Mouse (Mus musculus): ENCODE data around the gene Iqcn. TPM values are rescaled to one million over a fixed set of nuclear protein-coding genes. Genes with fewer than 3 reads are reported as not detected.

The Iqcn gene
- polyA plus RNA-seq, 1 experiment from 2014 or later = 0.04 TPM

- ATAC-seq (ENCODE audit: insufficient read depth) (no peak), DNase-seq (peak; percentile 29)
- WGBS = 2% methylated on average over 34 of the region's 34 CpGs
Measured at GRCm38 (mm10) chr8:70729808-70730475, 26.7 kb downstream of the Iqcn start.

GRCm38 (mm10) chr8:70730956-70731355 lies 27.7 kb downstream of the Iqcn start:
- DNase-seq = no peak
- no peak for TF ChIP-seq CTCF (IDR thresholded peaks at IDR 0.05; ENCODE audit: low read depth)
- H3K4me2 ChIP-seq = no peak overlapping the region
- no peak overlapping the region for H3K27ac ChIP-seq (ENCODE audit: low read depth)
- H3K27me3 ChIP-seq (ENCODE audit: insufficient read depth, low read length) = peaks cover 33% of the 10 kb centered on the region
- no peaks in the 10 kb centered on the region for H3K4me1 ChIP-seq (ENCODE audit: insufficient read depth)
- ATAC-seq (ENCODE audit: insufficient read depth) = no peak
- no peak overlapping the region for H3K9ac ChIP-seq
- no peak overlapping the region for H3K4me3 ChIP-seq (ENCODE audit: low read depth, low read length)
- H3K36me3 ChIP-seq (ENCODE audit: insufficient read depth) = no peaks in the 10 kb centered on the region
- H3K9me3 ChIP-seq (ENCODE audit: low read depth, low read length) = no peaks in the 10 kb centered on the region
- WGBS = 77% methylated on average over 4 of the region's 4 CpGs

More at GRCm38 (mm10) chr8:70729808-70730475, 26.7 kb downstream of the Iqcn start:
- Histone ChIP-seq H3K9me3 (ENCODE audit: low read depth, low read length) (no peaks in the 10 kb centered on the region), H3K36me3 (ENCODE audit: insufficient read depth) (no peaks in the 10 kb centered on the region), H3K4me1 (ENCODE audit: insufficient read depth) (no peaks in the 10 kb centered on the region), H3K27ac (ENCODE audit: low read depth) (no peak overlapping the region), H3K4me3 (ENCODE audit: low read depth, low read length) (peak overlapping the region; percentile 21), H3K9ac (peak overlapping the region; percentile 29; the same call in 1 of the 2 replicates), H3K4me2 (peak overlapping the region; percentile 51), H3K27me3 (ENCODE audit: insufficient read depth, low read length) (peaks cover 33% of the 10 kb centered on the region)
- TF ChIP-seq CTCF (IDR thresholded peaks at IDR 0.05; ENCODE audit: low read depth) = peak; percentile 55

GRCm38 (mm10) chr8:70737705-70738104 lies 34.4 kb downstream of the Iqcn start:
- TF ChIP-seq CTCF (IDR thresholded peaks at IDR 0.05; ENCODE audit: low read depth) = no peak
- Histone ChIP-seq H3K36me3 (ENCODE audit: insufficient read depth) (no peaks in the 10 kb centered on the region), H3K27me3 (ENCODE audit: insufficient read depth, low read length) (peaks cover 19% of the 10 kb centered on the region), H3K27ac (ENCODE audit: low read depth) (no peak overlapping the region), H3K4me2 (no peak overlapping the region), H3K9me3 (ENCODE audit: low read depth, low read length) (no peaks in the 10 kb centered on the region), H3K4me3 (ENCODE audit: low read depth, low read length) (no peak overlapping the region), H3K4me1 (ENCODE audit: insufficient read depth) (no peaks in the 10 kb centered on the region), H3K9ac (no peak overlapping the region)
- no peak for ATAC-seq (ENCODE audit: insufficient read depth)
- DNase-seq = no peak
- 48% methylated on average over 5 of the region's 5 CpGs for WGBS

- H3K4me2 ChIP-seq = no peak overlapping the region
- no peaks in the 10 kb centered on the region for H3K36me3 ChIP-seq (ENCODE audit: insufficient read depth)
- H3K27me3 ChIP-seq (ENCODE audit: insufficient read depth, low read length) = peaks cover 24% of the 10 kb centered on the region
- no peaks in the 10 kb centered on the region for H3K9me3 ChIP-seq (ENCODE audit: low read depth, low read length)
- no peak overlapping the region for H3K4me3 ChIP-seq (ENCODE audit: low read depth, low read length)
- no peak overlapping the region for H3K27ac ChIP-seq (ENCODE audit: low read depth)
- DNase-seq = no peak
- TF ChIP-seq CTCF (IDR thresholded peaks at IDR 0.05; ENCODE audit: low read depth) = no peak
- no peaks in the 10 kb centered on the region for H3K4me1 ChIP-seq (ENCODE audit: insufficient read depth)
- ATAC-seq (ENCODE audit: insufficient read depth) = no peak
- WGBS = 37% methylated on average over 3 of the region's 3 CpGs
- H3K9ac ChIP-seq = no peak overlapping the region
Measured at GRCm38 (mm10) chr8:70738211-70738610, 35.0 kb downstream of the Iqcn start.

GRCm38 (mm10) chr8:70741661-70742060 lies 38.4 kb downstream of the Iqcn start:
- ATAC-seq (ENCODE audit: insufficient read depth) = no peak

GRCm38 (mm10) chr8:70742176-70742575 lies 38.9 kb downstream of the Iqcn start:
- WGBS = 54% methylated on average over 11 of the region's 11 CpGs
- no peak for TF ChIP-seq CTCF (IDR thresholded peaks at IDR 0.05; ENCODE audit: low read depth)
- no peak overlapping the region for H3K27ac ChIP-seq (ENCODE audit: low read depth)
- H3K36me3 ChIP-seq (ENCODE audit: insufficient read depth) = no peaks in the 10 kb centered on the region
- H3K9me3 ChIP-seq (ENCODE audit: low read depth, low read length) = no peaks in the 10 kb centered on the region
- H3K4me1 ChIP-seq (ENCODE audit: insufficient read depth) = no peaks in the 10 kb centered on the region
- H3K27me3 ChIP-seq (ENCODE audit: insufficient read depth, low read length) = peaks cover 64% of the 10 kb centered on the region
- no peak overlapping the region for H3K4me3 ChIP-seq (ENCODE audit: low read depth, low read length)
- no peak overlapping the region for H3K9ac ChIP-seq
- ATAC-seq (ENCODE audit: insufficient read depth) = no peak
- no peak overlapping the region for H3K4me2 ChIP-seq
- no peak for DNase-seq

More at GRCm38 (mm10) chr8:70741661-70742060, 38.4 kb downstream of the Iqcn start:
- no peak overlapping the region for H3K27ac ChIP-seq (ENCODE audit: low read depth)
- no peak overlapping the region for H3K4me2 ChIP-seq
- no peaks in the 10 kb centered on the region for H3K4me1 ChIP-seq (ENCODE audit: insufficient read depth)
- no peak overlapping the region for H3K9ac ChIP-seq
- no peak overlapping the region for H3K4me3 ChIP-seq (ENCODE audit: low read depth, low read length)
- WGBS = 57% methylated on average over 5 of the region's 5 CpGs
- peaks cover 58% of the 10 kb centered on the region for H3K27me3 ChIP-seq (ENCODE audit: insufficient read depth, low read length)
- no peak for TF ChIP-seq CTCF (IDR thresholded peaks at IDR 0.05; ENCODE audit: low read depth)
- no peak for DNase-seq
- no peaks in the 10 kb centered on the region for H3K9me3 ChIP-seq (ENCODE audit: low read depth, low read length)
- no peaks in the 10 kb centered on the region for H3K36me3 ChIP-seq (ENCODE audit: insufficient read depth)

- no peak for TF ChIP-seq CTCF (IDR thresholded peaks at IDR 0.05; ENCODE audit: low read depth)
- Histone ChIP-seq H3K4me2 (peak overlapping the region; percentile 58), H3K27ac (ENCODE audit: low read depth) (no peak overlapping the region), H3K9me3 (ENCODE audit: low read depth, low read length) (no peaks in the 10 kb centered on the region), H3K4me1 (ENCODE audit: insufficient read depth) (no peaks in the 10 kb centered on the region), H3K9ac (no peak overlapping the region), H3K4me3 (ENCODE audit: low read depth, low read length) (peak overlapping the region; percentile 28), H3K27me3 (ENCODE audit: insufficient read depth, low read length) (peaks cover 72% of the 10 kb centered on the region), H3K36me3 (ENCODE audit: insufficient read depth) (no peaks in the 10 kb centered on the region)
- WGBS = 4% methylated on average over 38 of the region's 38 CpGs
- DNase-seq = peak; percentile 21
- ATAC-seq (ENCODE audit: insufficient read depth) = no peak
Measured at GRCm38 (mm10) chr8:70742981-70743655, 39.9 kb downstream of the Iqcn start.
